Mouse (Mus musculus): ENCODE results near the gene Lhfp. TPM values are rescaled to one million over a fixed set of nuclear protein-coding genes. Genes with fewer than 3 reads are reported as not detected.

The Lhfp gene
- polyA plus RNA-seq, 1 experiment, result 12.1 TPM

- TF ChIP-seq EP300 (IDR thresholded peaks at IDR 0.05; ENCODE audit: insufficient read depth, low read depth, low read length) (no peak), POLR2A (IDR thresholded peaks at IDR 0.05; ENCODE audit: insufficient read depth, low read length) (no peak), CTCF (IDR thresholded peaks at IDR 0.05; ENCODE audit: low read depth, low read length) (no peak)
- Histone ChIP-seq H3K9me3 (replicated peaks; ENCODE audit: control insufficient read depth, insufficient read depth, low read length, poor library complexity, severe bottlenecking) (peaks cover 2% of the 10 kb centered on the region; the same call in 1 of the 2 replicates), H3K27me3 (ENCODE audit: control insufficient read depth, insufficient read depth, low read length, poor library complexity, severe bottlenecking) (no peaks in the 10 kb centered on the region), H3K36me3 (ENCODE audit: control insufficient read depth, insufficient read depth, low read length, poor library complexity, severe bottlenecking) (no peaks in the 10 kb centered on the region), H3K4me3 (ENCODE audit: low read depth, low read length) (no peak overlapping the region), H3K9ac (ENCODE audit: low read depth, poor library complexity, severe bottlenecking) (no peak overlapping the region), H3K27ac (ENCODE audit: insufficient read depth, low read length) (no peak overlapping the region), H3K4me1 (ENCODE audit: control insufficient read depth, insufficient read depth, low read length) (no peaks in the 10 kb centered on the region)
These were observed 32.9 kb downstream of the Lhfp start for GRCm38 (mm10) chr3:53074264-53074663.

GRCm38 (mm10) chr3:53074761-53075160 is 33.4 kb downstream of the Lhfp start:
- H3K36me3 ChIP-seq (ENCODE audit: control insufficient read depth, insufficient read depth, low read length, poor library complexity, severe bottlenecking), result no peaks in the 10 kb centered on the region
- H3K27me3 ChIP-seq (ENCODE audit: control insufficient read depth, insufficient read depth, low read length, poor library complexity, severe bottlenecking), result no peaks in the 10 kb centered on the region
- no peak overlapping the region for H3K9ac ChIP-seq (ENCODE audit: low read depth, poor library complexity, severe bottlenecking)
- no peak overlapping the region for H3K27ac ChIP-seq (ENCODE audit: insufficient read depth, low read length)
- H3K9me3 ChIP-seq (replicated peaks; ENCODE audit: control insufficient read depth, insufficient read depth, low read length, poor library complexity, severe bottlenecking), result peaks cover 2% of the 10 kb centered on the region; the same call in 1 of the 2 replicates
- no peak overlapping the region for H3K4me3 ChIP-seq (ENCODE audit: low read depth, low read length)
- no peaks in the 10 kb centered on the region for H3K4me1 ChIP-seq (ENCODE audit: control insufficient read depth, insufficient read depth, low read length)
- TF ChIP-seq CTCF (IDR thresholded peaks at IDR 0.05; ENCODE audit: low read depth, low read length) (no peak), EP300 (IDR thresholded peaks at IDR 0.05; ENCODE audit: insufficient read depth, low read depth, low read length) (no peak), POLR2A (IDR thresholded peaks at IDR 0.05; ENCODE audit: insufficient read depth, low read length) (no peak)

GRCm38 (mm10) chr3:53080286-53080685 is 39.0 kb downstream of the Lhfp start:
- H3K27ac ChIP-seq (ENCODE audit: insufficient read depth, low read length), result no peak overlapping the region
- TF ChIP-seq EP300 (IDR thresholded peaks at IDR 0.05; ENCODE audit: insufficient read depth, low read depth, low read length) (no peak), CTCF (IDR thresholded peaks at IDR 0.05; ENCODE audit: low read depth, low read length) (no peak), POLR2A (IDR thresholded peaks at IDR 0.05; ENCODE audit: insufficient read depth, low read length) (no peak)
- H3K27me3 ChIP-seq (ENCODE audit: control insufficient read depth, insufficient read depth, low read length, poor library complexity, severe bottlenecking), result no peaks in the 10 kb centered on the region
- no peak overlapping the region for H3K9ac ChIP-seq (ENCODE audit: low read depth, poor library complexity, severe bottlenecking)
- H3K36me3 ChIP-seq (ENCODE audit: control insufficient read depth, insufficient read depth, low read length, poor library complexity, severe bottlenecking), result no peaks in the 10 kb centered on the region
- H3K4me1 ChIP-seq (ENCODE audit: control insufficient read depth, insufficient read depth, low read length), result no peaks in the 10 kb centered on the region
- peaks cover 2% of the 10 kb centered on the region; the same call in 1 of the 2 replicates for H3K9me3 ChIP-seq (replicated peaks; ENCODE audit: control insufficient read depth, insufficient read depth, low read length, poor library complexity, severe bottlenecking)
- H3K4me3 ChIP-seq (ENCODE audit: low read depth, low read length), result no peak overlapping the region

GRCm38 (mm10) chr3:53080710-53081109 is 39.4 kb downstream of the Lhfp start:
- no peak overlapping the region for H3K4me3 ChIP-seq (ENCODE audit: low read depth, low read length)
- H3K27ac ChIP-seq (ENCODE audit: insufficient read depth, low read length), result no peak overlapping the region
- no peaks in the 10 kb centered on the region for H3K4me1 ChIP-seq (ENCODE audit: control insufficient read depth, insufficient read depth, low read length)
- TF ChIP-seq CTCF (IDR thresholded peaks at IDR 0.05; ENCODE audit: low read depth, low read length) (no peak), POLR2A (IDR thresholded peaks at IDR 0.05; ENCODE audit: insufficient read depth, low read length) (no peak), EP300 (IDR thresholded peaks at IDR 0.05; ENCODE audit: insufficient read depth, low read depth, low read length) (no peak)
- no peaks in the 10 kb centered on the region for H3K36me3 ChIP-seq (ENCODE audit: control insufficient read depth, insufficient read depth, low read length, poor library complexity, severe bottlenecking)
- no peaks in the 10 kb centered on the region for H3K9me3 ChIP-seq (replicated peaks; ENCODE audit: control insufficient read depth, insufficient read depth, low read length, poor library complexity, severe bottlenecking)
- H3K27me3 ChIP-seq (ENCODE audit: control insufficient read depth, insufficient read depth, low read length, poor library complexity, severe bottlenecking), result no peaks in the 10 kb centered on the region
- H3K9ac ChIP-seq (ENCODE audit: low read depth, poor library complexity, severe bottlenecking), result no peak overlapping the region

GRCm38 (mm10) chr3:53083717-53084116 is 42.4 kb downstream of the Lhfp start:
- no peaks in the 10 kb centered on the region for H3K27me3 ChIP-seq (ENCODE audit: control insufficient read depth, insufficient read depth, low read length, poor library complexity, severe bottlenecking)
- H3K27ac ChIP-seq (ENCODE audit: insufficient read depth, low read length), result no peak overlapping the region
- H3K4me1 ChIP-seq (ENCODE audit: control insufficient read depth, insufficient read depth, low read length), result no peaks in the 10 kb centered on the region
- no peak overlapping the region for H3K4me3 ChIP-seq (ENCODE audit: low read depth, low read length)
- no peaks in the 10 kb centered on the region for H3K36me3 ChIP-seq (ENCODE audit: control insufficient read depth, insufficient read depth, low read length, poor library complexity, severe bottlenecking)
- H3K9ac ChIP-seq (ENCODE audit: low read depth, poor library complexity, severe bottlenecking), result no peak overlapping the region
- no peaks in the 10 kb centered on the region for H3K9me3 ChIP-seq (replicated peaks; ENCODE audit: control insufficient read depth, insufficient read depth, low read length, poor library complexity, severe bottlenecking)
- TF ChIP-seq CTCF (IDR thresholded peaks at IDR 0.05; ENCODE audit: low read depth, low read length) (no peak), EP300 (IDR thresholded peaks at IDR 0.05; ENCODE audit: insufficient read depth, low read depth, low read length) (no peak), POLR2A (IDR thresholded peaks at IDR 0.05; ENCODE audit: insufficient read depth, low read length) (no peak)

- Histone ChIP-seq H3K27ac (ENCODE audit: insufficient read depth, low read length) (no peak overlapping the region), H3K36me3 (ENCODE audit: control insufficient read depth, insufficient read depth, low read length, poor library complexity, severe bottlenecking) (no peaks in the 10 kb centered on the region), H3K9me3 (replicated peaks; ENCODE audit: control insufficient read depth, insufficient read depth, low read length, poor library complexity, severe bottlenecking) (no peaks in the 10 kb centered on the region), H3K4me1 (ENCODE audit: control insufficient read depth, insufficient read depth, low read length) (no peaks in the 10 kb centered on the region), H3K9ac (ENCODE audit: low read depth, poor library complexity, severe bottlenecking) (no peak overlapping the region), H3K27me3 (ENCODE audit: control insufficient read depth, insufficient read depth, low read length, poor library complexity, severe bottlenecking) (no peaks in the 10 kb centered on the region), H3K4me3 (ENCODE audit: low read depth, low read length) (no peak overlapping the region)
- TF ChIP-seq POLR2A (IDR thresholded peaks at IDR 0.05; ENCODE audit: insufficient read depth, low read length) (no peak), EP300 (IDR thresholded peaks at IDR 0.05; ENCODE audit: insufficient read depth, low read depth, low read length) (no peak), CTCF (IDR thresholded peaks at IDR 0.05; ENCODE audit: low read depth, low read length) (no peak)
These were observed 43.5 kb downstream of the Lhfp start for GRCm38 (mm10) chr3:53084806-53085205.

Measured in ES-Bruce4 (cell line).